Mouse (Mus musculus): Measurements from ENCODE around the gene Vasp. TPM values are rescaled to one million over a fixed set of nuclear protein-coding genes. Genes with fewer than 3 reads are reported as not detected.

Gene Vasp
- total and polyA plus RNA-seq, 3 experiments = 25.1 to 51.5 (median 30.8) TPM

DNA sequence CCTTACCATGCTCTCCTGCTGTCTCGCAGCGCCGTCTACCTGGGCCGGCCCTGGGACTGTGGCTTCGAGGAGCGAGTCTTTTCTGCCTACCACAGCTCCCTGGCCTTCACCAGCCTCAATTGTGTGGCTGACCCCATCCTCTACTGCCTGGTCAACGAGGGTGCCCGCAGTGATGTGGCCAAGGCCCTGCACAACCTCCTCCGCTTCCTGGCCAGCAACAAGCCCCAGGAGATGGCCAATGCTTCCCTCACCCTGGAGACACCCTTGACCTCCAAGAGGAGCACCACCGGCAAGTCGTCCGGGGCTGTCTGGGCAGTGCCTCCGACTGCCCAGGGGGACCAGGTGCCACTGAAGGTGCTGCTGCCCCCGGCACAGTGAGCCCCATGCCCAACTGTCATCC, 48.7 kb downstream of the Vasp start:
- Histone ChIP-seq H3K36me3 (ENCODE audit: control insufficient read depth, insufficient read depth, low read length) (no peaks in the 10 kb centered on the region; the same call in 1 of the 2 replicates), H3K27ac (no peak overlapping the region), H3K9ac (ENCODE audit: low read depth, low read length) (no peak overlapping the region), H3K4me1 (ENCODE audit: control insufficient read depth, insufficient read depth, low read length) (peaks cover 9% of the 10 kb centered on the region), H3K79me2 (replicated peaks; ENCODE audit: control insufficient read depth, insufficient read depth, low read length) (no peaks in the 10 kb centered on the region; the same call in none of the 2 replicates), H3K27me3 (ENCODE audit: control insufficient read depth, insufficient read depth, low read length) (no peaks in the 10 kb centered on the region), H3K4me3 (no peak overlapping the region)
- WGBS = 81% methylated on average over 14 of the region's 14 CpGs
- no peak for DNase-seq
- intact Hi-C loops (cut with DNase I) = no loop called here
- no peak for TF ChIP-seq CTCF (IDR thresholded peaks at IDR 0.05)
- no peak for TF ChIP-seq POLR2A (IDR thresholded peaks at IDR 0.05; ENCODE audit: insufficient read depth, low read depth, low read length)
- no peak for TF ChIP-seq EP300 (IDR thresholded peaks at IDR 0.05; ENCODE audit: insufficient read depth, low read depth, low read length)

DNA sequence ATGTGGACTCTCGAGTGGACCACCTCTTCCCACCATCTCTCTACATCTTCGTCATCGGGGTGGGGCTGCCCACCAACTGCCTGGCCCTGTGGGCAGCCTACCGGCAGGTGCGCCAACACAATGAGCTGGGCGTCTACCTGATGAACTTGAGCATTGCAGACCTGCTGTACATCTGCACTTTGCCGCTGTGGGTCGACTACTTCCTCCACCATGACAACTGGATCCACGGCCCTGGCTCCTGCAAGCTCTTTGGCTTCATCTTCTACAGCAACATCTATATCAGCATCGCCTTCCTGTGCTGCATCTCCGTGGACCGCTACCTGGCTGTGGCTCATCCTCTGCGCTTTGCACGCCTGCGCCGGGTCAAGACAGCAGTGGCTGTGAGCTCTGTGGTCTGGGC, 49.4 kb downstream of the Vasp start:
- intact Hi-C loops (cut with DNase I) = no loop called here
- DNase-seq = no peak
- Histone ChIP-seq H3K27ac (no peak overlapping the region), H3K27me3 (ENCODE audit: control insufficient read depth, insufficient read depth, low read length) (no peaks in the 10 kb centered on the region), H3K9ac (ENCODE audit: low read depth, low read length) (no peak overlapping the region), H3K36me3 (ENCODE audit: control insufficient read depth, insufficient read depth, low read length) (peaks cover 3% of the 10 kb centered on the region; the same call in 1 of the 2 replicates), H3K79me2 (replicated peaks; ENCODE audit: control insufficient read depth, insufficient read depth, low read length) (no peaks in the 10 kb centered on the region; the same call in none of the 2 replicates), H3K4me3 (no peak overlapping the region), H3K4me1 (ENCODE audit: control insufficient read depth, insufficient read depth, low read length) (peaks cover 10% of the 10 kb centered on the region)
- WGBS = 90% methylated on average over 16 of the region's 16 CpGs
- TF ChIP-seq CTCF (IDR thresholded peaks at IDR 0.05) = no peak

DNA sequence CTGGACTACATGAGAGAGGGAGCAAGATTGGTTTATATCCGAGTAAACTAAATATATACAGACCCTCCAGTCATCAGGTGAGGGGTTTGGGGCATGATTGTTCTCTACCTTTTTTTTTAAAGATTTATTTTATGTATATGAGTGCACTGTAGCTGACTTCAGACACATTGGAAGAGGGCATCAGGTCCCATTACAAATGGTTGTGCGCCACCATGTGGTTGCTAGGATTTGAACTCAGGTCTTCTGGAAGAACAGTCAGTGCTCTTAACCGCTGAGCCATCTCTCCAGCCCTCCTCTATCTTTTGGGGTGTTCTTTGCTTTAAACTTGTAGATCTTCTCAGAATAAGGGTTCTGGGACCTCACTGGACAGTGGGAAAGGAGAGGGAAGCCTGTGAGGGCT, 51.6 kb downstream of the Vasp start:
- TF ChIP-seq POLR2A (IDR thresholded peaks at IDR 0.05; ENCODE audit: insufficient read depth, low read depth, low read length) = no peak
- TF ChIP-seq CTCF (IDR thresholded peaks at IDR 0.05) = no peak
- TF ChIP-seq EP300 (IDR thresholded peaks at IDR 0.05; ENCODE audit: insufficient read depth, low read depth, low read length) = no peak
- H3K79me2 ChIP-seq (replicated peaks; ENCODE audit: control insufficient read depth, insufficient read depth, low read length) = no peaks in the 10 kb centered on the region; the same call in none of the 2 replicates
- H3K9ac ChIP-seq (ENCODE audit: low read depth, low read length) = no peak overlapping the region
- peaks cover 6% of the 10 kb centered on the region for H3K4me1 ChIP-seq (ENCODE audit: control insufficient read depth, insufficient read depth, low read length)
- peaks cover 6% of the 10 kb centered on the region for H3K36me3 ChIP-seq (ENCODE audit: control insufficient read depth, insufficient read depth, low read length)
- 75% methylated on average over 3 of the region's 3 CpGs for WGBS
- H3K4me3 ChIP-seq = no peak overlapping the region
- no peak overlapping the region for H3K27ac ChIP-seq
- intact Hi-C loops (cut with DNase I) = no loop called here
- DNase-seq = no peak
- H3K27me3 ChIP-seq (ENCODE audit: control insufficient read depth, insufficient read depth, low read length) = no peaks in the 10 kb centered on the region

DNA sequence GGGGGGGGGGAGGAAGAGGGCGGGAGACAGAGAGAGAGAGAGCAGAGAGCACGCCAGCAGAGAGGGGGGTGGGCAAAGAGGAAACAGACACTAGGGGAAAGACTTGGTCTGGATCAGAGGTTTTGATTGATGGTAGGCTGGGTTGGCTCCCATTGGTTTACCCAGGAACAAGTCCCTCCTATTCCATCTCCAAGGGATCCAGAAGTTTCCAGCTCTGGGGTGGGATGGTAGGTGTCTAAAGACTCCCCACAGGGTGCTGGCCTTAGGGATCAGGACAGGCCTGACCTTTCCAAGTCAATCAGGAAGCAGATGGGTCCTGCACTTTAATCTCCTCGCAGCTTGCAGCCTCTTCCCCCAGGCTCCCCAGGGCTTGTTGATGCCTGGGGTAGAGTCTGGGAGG, 53.7 kb downstream of the Vasp start:
- DNase-seq = no peak
- Histone ChIP-seq H3K79me2 (replicated peaks; ENCODE audit: control insufficient read depth, insufficient read depth, low read length) (no peaks in the 10 kb centered on the region; the same call in none of the 2 replicates), H3K36me3 (ENCODE audit: control insufficient read depth, insufficient read depth, low read length) (peaks cover 6% of the 10 kb centered on the region), H3K9ac (ENCODE audit: low read depth, low read length) (no peak overlapping the region), H3K4me1 (ENCODE audit: control insufficient read depth, insufficient read depth, low read length) (peaks cover 6% of the 10 kb centered on the region), H3K4me3 (no peak overlapping the region), H3K27me3 (ENCODE audit: control insufficient read depth, insufficient read depth, low read length) (no peaks in the 10 kb centered on the region), H3K27ac (no peak overlapping the region; the same call in 1 of the 2 replicates)
- TF ChIP-seq POLR2A (IDR thresholded peaks at IDR 0.05; ENCODE audit: insufficient read depth, low read depth, low read length) = no peak
- no peak for TF ChIP-seq EP300 (IDR thresholded peaks at IDR 0.05; ENCODE audit: insufficient read depth, low read depth, low read length)
- TF ChIP-seq CTCF (IDR thresholded peaks at IDR 0.05) = no peak
- WGBS = 0% methylated on average over 2 of the region's 3 CpGs
- intact Hi-C loops (cut with DNase I) = no loop called here

DNA sequence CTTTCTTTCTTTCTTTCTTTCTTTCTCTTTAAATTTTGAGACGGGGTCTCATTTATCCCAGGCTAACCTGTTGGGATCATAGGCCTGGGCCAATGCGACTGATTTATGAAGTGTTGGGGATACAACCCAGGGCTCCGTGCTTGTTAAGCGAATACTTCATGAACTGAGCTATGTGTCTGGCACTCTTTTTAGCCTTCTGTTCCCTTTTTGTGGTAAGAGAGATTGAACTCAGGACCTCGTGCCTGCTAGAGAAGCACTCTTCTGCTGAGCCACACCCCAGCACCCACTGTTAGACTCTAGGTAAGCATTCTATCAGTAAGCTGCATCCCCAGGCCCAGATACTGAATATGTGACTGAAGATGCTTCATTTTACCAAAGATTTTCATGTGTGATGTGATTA, 54.1 kb downstream of the Vasp start:
- Histone ChIP-seq H3K4me1 (ENCODE audit: control insufficient read depth, insufficient read depth, low read length) (peaks cover 6% of the 10 kb centered on the region), H3K4me3 (no peak overlapping the region), H3K79me2 (replicated peaks; ENCODE audit: control insufficient read depth, insufficient read depth, low read length) (no peaks in the 10 kb centered on the region; the same call in none of the 2 replicates), H3K9ac (ENCODE audit: low read depth, low read length) (no peak overlapping the region), H3K27ac (no peak overlapping the region), H3K27me3 (ENCODE audit: control insufficient read depth, insufficient read depth, low read length) (no peaks in the 10 kb centered on the region; the same call in 1 of the 2 replicates), H3K36me3 (ENCODE audit: control insufficient read depth, insufficient read depth, low read length) (peaks cover 6% of the 10 kb centered on the region)
- TF ChIP-seq EP300 (IDR thresholded peaks at IDR 0.05; ENCODE audit: insufficient read depth, low read depth, low read length) = no peak
- TF ChIP-seq CTCF (IDR thresholded peaks at IDR 0.05) = no peak
- TF ChIP-seq POLR2A (IDR thresholded peaks at IDR 0.05; ENCODE audit: insufficient read depth, low read depth, low read length) = no peak
- intact Hi-C loops (cut with DNase I) = no loop called here
- no peak for DNase-seq
- 56% methylated on average over 5 of the region's 5 CpGs for WGBS

DNA sequence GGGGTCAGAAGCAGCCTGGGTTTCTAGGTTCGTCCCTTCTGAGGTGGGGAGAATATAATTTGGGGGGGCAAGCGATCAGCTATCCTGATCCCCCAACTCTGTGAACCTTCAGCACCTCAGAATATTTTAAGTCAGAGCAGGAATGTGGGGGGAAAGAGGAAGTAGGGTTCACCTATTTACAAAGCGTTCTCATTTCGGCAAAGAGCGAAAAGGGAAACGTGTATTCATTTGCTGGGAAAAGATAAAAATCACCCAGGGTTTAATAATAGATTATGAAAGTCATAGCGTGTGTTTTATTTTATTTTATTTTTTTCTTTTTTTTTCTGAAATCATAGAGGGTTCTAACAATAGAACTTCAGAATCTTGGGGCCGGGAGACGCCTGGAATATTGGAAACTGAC, 56.7 kb downstream of the Vasp start:
- intact Hi-C loops (cut with DNase I) = loop anchor here (1.0 to 5.0 kb wide), 2 partner anchors 9 to 57 kb away; partner anchors contain the start of gene Vasp
- H3K79me2 ChIP-seq (replicated peaks; ENCODE audit: control insufficient read depth, insufficient read depth, low read length) = no peaks in the 10 kb centered on the region
- DNase-seq = no peak
- peak overlapping the region; percentile 74; the same call in 1 of the 2 replicates for H3K27ac ChIP-seq
- H3K27me3 ChIP-seq (ENCODE audit: control insufficient read depth, insufficient read depth, low read length) = no peaks in the 10 kb centered on the region; the same call in 1 of the 2 replicates
- H3K36me3 ChIP-seq (ENCODE audit: control insufficient read depth, insufficient read depth, low read length) = peaks cover 6% of the 10 kb centered on the region
- peak overlapping the region; percentile 36 for H3K9ac ChIP-seq (ENCODE audit: low read depth, low read length)
- no peak for TF ChIP-seq POLR2A (IDR thresholded peaks at IDR 0.05; ENCODE audit: insufficient read depth, low read depth, low read length)
- 38% methylated on average over 9 of the region's 9 CpGs for WGBS
- peak overlapping the region; percentile 43; the same call in 1 of the 2 replicates for H3K4me3 ChIP-seq
- H3K4me1 ChIP-seq (ENCODE audit: control insufficient read depth, insufficient read depth, low read length) = peaks cover 9% of the 10 kb centered on the region
